In the genomic region with DNA sequence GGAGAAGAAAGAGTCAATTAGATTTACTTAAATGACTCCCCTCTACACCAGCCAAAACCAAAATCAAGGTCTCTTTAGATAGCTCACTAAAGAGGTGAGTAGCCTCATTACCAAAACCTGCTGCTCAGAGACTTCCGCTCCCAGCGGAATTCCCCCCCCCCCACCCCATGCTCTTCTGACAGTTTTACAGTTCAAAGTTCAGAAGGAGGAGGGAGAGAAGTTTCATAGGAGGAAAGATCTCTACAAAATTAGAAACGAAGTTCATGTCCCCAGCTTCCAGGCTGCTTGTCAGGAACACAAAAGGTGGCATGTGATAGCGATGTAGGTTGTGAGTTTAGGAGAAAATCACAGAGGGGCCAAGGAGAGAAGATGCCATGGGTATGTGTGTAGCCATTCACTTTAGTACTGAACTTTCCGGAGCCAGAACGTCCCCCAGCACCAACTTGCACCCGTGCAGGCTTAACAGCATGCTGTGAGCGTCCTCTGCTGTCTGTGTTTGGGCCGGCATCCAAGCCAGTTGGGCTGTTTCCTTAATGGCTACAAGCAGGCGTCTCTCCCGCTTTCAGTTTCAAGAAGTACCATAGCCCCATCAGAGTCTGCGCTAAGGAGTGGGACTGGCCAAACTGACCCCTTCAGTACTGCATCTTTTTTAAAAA, we compare ENCODE assay signal across 8 mouse cellular contexts.
DNase-seq lines count a peak whose midpoint lies in the region; ATAC-seq lines count a peak whose summit lies in the region.

No protein-coding gene starts in this region.

- peak overlapping the region; percentile 5 for H3K4me3 ChIP-seq in erythroblast, embryonic 14.5 days (replicated peaks)
- H3K4me3 ChIP-seq in embryonic facial prominence, embryonic 12.5 days = peak overlapping the region; percentile 44
- peak overlapping the region; percentile 52 for H3K4me3 ChIP-seq in limb, embryonic 13.5 days
- H3K4me3 ChIP-seq in midbrain, embryonic 15.5 days = peak overlapping the region; percentile 50

- no peaks in the 10 kb centered on the region for H3K36me3 ChIP-seq in erythroblast, embryonic 14.5 days (ENCODE audit: control insufficient read depth)
- H3K36me3 ChIP-seq in embryonic facial prominence, embryonic 12.5 days = no peaks in the 10 kb centered on the region
- no peaks in the 10 kb centered on the region for H3K36me3 ChIP-seq in limb, embryonic 13.5 days
- no peaks in the 10 kb centered on the region for H3K36me3 ChIP-seq in midbrain, embryonic 15.5 days (replicated peaks)

- no peak for ATAC-seq in erythroblast, adult 5-6 weeks (replicated peaks; ENCODE audit: low FRiP score, poor library complexity, severe bottlenecking)
- peak; percentile 84 for ATAC-seq in embryonic facial prominence, embryonic 12.5 days (ENCODE audit: insufficient number of reproducible peaks, insufficient read depth, low FRiP score, low TSS enrichment)
- peak; percentile 88 for ATAC-seq in limb, embryonic 13.5 days (ENCODE audit: low FRiP score, low read depth)
- peak; percentile 89 for ATAC-seq in midbrain, embryonic 15.5 days (replicated peaks)

- peak overlapping the region; percentile 60 for H3K9ac ChIP-seq in embryonic facial prominence, embryonic 12.5 days
- H3K9ac ChIP-seq in limb, embryonic 13.5 days = peak overlapping the region; percentile 62
- H3K9ac ChIP-seq in midbrain, embryonic 15.5 days = peak overlapping the region; percentile 45

- no peaks in the 10 kb centered on the region for H3K9me3 ChIP-seq in erythroblast, embryonic 14.5 days (ENCODE audit: control insufficient read depth, low read length)
- no peaks in the 10 kb centered on the region for H3K9me3 ChIP-seq in embryonic facial prominence, embryonic 12.5 days
- no peaks in the 10 kb centered on the region for H3K9me3 ChIP-seq in limb, embryonic 13.5 days
- no peaks in the 10 kb centered on the region for H3K9me3 ChIP-seq in midbrain, embryonic 15.5 days

- 3% methylated on average over 12 of the region's 12 CpGs for WGBS in embryonic facial prominence, embryonic 12.5 days
- WGBS in limb, embryonic 13.5 days = 2% methylated on average over 12 of the region's 12 CpGs
- 7% methylated on average over 12 of the region's 12 CpGs for WGBS in midbrain, embryonic 15.5 days

- H3K27me3 ChIP-seq in erythroblast, embryonic 14.5 days (ENCODE audit: control insufficient read depth) = no peaks in the 10 kb centered on the region
- H3K27me3 ChIP-seq in embryonic facial prominence, embryonic 12.5 days = no peaks in the 10 kb centered on the region
- H3K27me3 ChIP-seq in limb, embryonic 13.5 days = 0 out of 2 replicates have a peak, but pooled peaks cover 4% of the 10 kb centered on the region
- H3K27me3 ChIP-seq in midbrain, embryonic 15.5 days (replicated peaks) = no peaks in the 10 kb centered on the region

- H3K4me1 ChIP-seq in erythroblast, embryonic 14.5 days (ENCODE audit: control insufficient read depth) = no peaks in the 10 kb centered on the region; the same call in none of the 2 replicates
- H3K4me1 ChIP-seq in embryonic facial prominence, embryonic 12.5 days = peaks cover 14% of the 10 kb centered on the region
- peaks cover 19% of the 10 kb centered on the region for H3K4me1 ChIP-seq in limb, embryonic 13.5 days
- peaks cover 8% of the 10 kb centered on the region; the same call in 1 of the 2 replicates for H3K4me1 ChIP-seq in midbrain, embryonic 15.5 days

- H3K4me2 ChIP-seq in embryonic facial prominence, embryonic 12.5 days (replicated peaks) = peak overlapping the region; percentile 72
- peak overlapping the region; percentile 87 for H3K4me2 ChIP-seq in limb, embryonic 13.5 days (replicated peaks)
- peak overlapping the region; percentile 91 for H3K4me2 ChIP-seq in midbrain, embryonic 15.5 days

- peak; percentile 83 to 88 for DNase-seq in heart, adult 9 months (ENCODE audit: low spot score in 2 of 2)
- peak; percentile 94 for DNase-seq in kidney, adult 9 months
- DNase-seq in spleen, adult 18-20 months = peak; percentile 77 to 81

- H3K27ac ChIP-seq in embryonic facial prominence, embryonic 12.5 days = peak overlapping the region; percentile 81
- H3K27ac ChIP-seq in limb, embryonic 13.5 days = no peak overlapping the region; the same call in 1 of the 2 replicates
- peak overlapping the region; percentile 73 for H3K27ac ChIP-seq in midbrain, embryonic 15.5 days
